Mouse (Mus musculus) spleen, adult 2 months (tissue): Measurements from ENCODE around the gene Efna4.

Experiments used
- CTCF ChIP-seq: fragments of 200-500 bp; IDR thresholded peaks from 2 replicates; pipeline ENCODE4 v1.5.1; 2011; ENCODE audit warnings: mild to moderate bottlenecking, inconsistent platforms; ENCODE audit not compliant: insufficient read depth, insufficient read length, insufficient replicate concordance; ENCODE audit errors: extremely low read depth
- POLR2A ChIP-seq: fragments of 200-500 bp; IDR thresholded peaks from 2 replicates; pipeline ENCODE4 v1.6.1; 2011; ENCODE audit warnings: low read depth, low read length, inconsistent platforms

- no peak for TF ChIP-seq CTCF
- TF ChIP-seq POLR2A = no peak
Observed at GRCm38 (mm10) chr3:89356029-89356428, 18.2 kb upstream of the Efna4 start.
